Mouse (Mus musculus): Measurements from ENCODE around the gene Tmem238l. TPM values are rescaled to one million over a fixed set of nuclear protein-coding genes. Genes with fewer than 3 reads are reported as not detected.

Tmem238l gene
- total RNA-seq, 2 experiments from 2014 or later = not detected

Other genes with a start within 250 kb of the Tmem238l start
- gene Pirt, start 44.7 kb upstream of the Tmem238l start, total RNA-seq (2021) = under 1 TPM in 1 of 2 experiments, not detected in 1; 0.09 TPM
- gene Tmem220, start 68.5 kb downstream of the Tmem238l start, total RNA-seq (2021) = 1 to 10 TPM in 1 of 2 experiments, under 1 TPM in 1; 0.83 to 1.0 TPM
- gene Adprm, start 96.0 kb downstream of the Tmem238l start, total RNA-seq (2021) = 1 to 10 TPM; 6.5 to 8.2 TPM
- gene Sco1, start 96.0 kb downstream of the Tmem238l start, total RNA-seq (2021) = 1 to 10 TPM; 7.0 to 7.7 TPM
- 10 to 100 TPM in 1 of 2 experiments, 1 to 10 TPM in 1; 9.5 to 15.9 TPM for gene Myh3, start 121.7 kb downstream of the Tmem238l start, total RNA-seq (2021)
- 1,000 to 10,000 TPM; 2,421 to 2,564 TPM for gene Myh2, start 214.4 kb downstream of the Tmem238l start, total RNA-seq (2021)
- 1,000 to 10,000 TPM; 2,776 to 3,903 TPM for gene Myh1, start 243.4 kb downstream of the Tmem238l start, total RNA-seq (2021)